Mouse (Mus musculus): ENCODE measurements at regions not wholly inside any gene's neighbourhood (a gene's known extent, or its start where the extent isn't known, plus 50 kb on each side); places are given as distances from the start of the nearest gene placed in this dataset.

GRCm38 (mm10) chr12:9133890-9134870, 104.4 kb downstream of the Ttc32 start:
- TF ChIP-seq POLR2A (IDR thresholded peaks at IDR 0.05; ENCODE audit: borderline replicate concordance, extremely low read depth, insufficient read depth, insufficient read length, poor library complexity, severe bottlenecking), result no peak
- TF ChIP-seq CTCF (IDR thresholded peaks at IDR 0.05; ENCODE audit: borderline replicate concordance, extremely low read depth, insufficient read depth, insufficient read length), result no peak
- DNase-seq (ENCODE audit: low read depth), result no peak

DNA sequence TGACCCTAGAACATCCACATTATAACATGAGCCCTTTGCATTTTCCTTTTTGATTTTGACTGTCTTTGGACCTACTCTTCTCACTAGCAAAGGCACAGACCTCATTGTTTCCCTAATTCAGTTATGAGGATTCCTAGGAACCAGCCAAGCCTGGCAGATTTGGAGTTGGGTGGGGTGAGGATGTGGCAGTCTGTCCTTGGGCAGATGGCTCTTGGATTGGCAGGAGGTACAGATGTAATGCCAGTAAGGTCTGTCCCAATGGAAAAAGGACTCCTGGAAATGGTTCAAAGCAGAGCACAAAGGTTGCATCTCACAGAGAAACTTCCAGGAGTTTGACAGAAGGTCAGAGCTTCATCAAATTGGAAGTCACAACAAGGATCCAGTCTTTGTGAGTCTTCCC, 121.2 kb downstream of the Ttc32 start:
- no peak for TF ChIP-seq POLR2A (IDR thresholded peaks at IDR 0.05; ENCODE audit: borderline replicate concordance, extremely low read depth, insufficient read depth, insufficient read length, poor library complexity, severe bottlenecking)
- TF ChIP-seq CTCF (IDR thresholded peaks at IDR 0.05; ENCODE audit: borderline replicate concordance, extremely low read depth, insufficient read depth, insufficient read length), result no peak
- DNase-seq (ENCODE audit: low read depth), result no peak

DNA sequence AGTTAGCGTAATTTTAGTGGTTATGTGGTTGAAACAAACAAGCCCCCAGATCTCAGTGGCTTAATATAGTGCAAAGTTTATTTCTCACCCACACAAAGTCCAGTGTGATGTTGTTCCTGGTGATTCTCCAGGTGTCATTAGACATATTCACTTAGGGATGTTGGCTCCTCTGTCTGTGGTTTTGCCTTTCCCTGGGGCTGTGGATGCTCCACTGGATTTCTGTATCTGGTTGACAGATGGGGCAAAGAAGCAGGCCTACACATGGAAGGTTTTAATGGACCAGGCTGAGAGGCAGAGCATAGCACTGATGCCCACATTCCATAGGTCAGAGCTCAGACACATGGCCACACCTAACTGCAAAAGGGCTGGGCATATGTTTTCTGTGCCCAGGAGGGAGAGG, 121.6 kb downstream of the Ttc32 start:
- TF ChIP-seq POLR2A (IDR thresholded peaks at IDR 0.05; ENCODE audit: borderline replicate concordance, extremely low read depth, insufficient read depth, insufficient read length, poor library complexity, severe bottlenecking) (no peak), CTCF (IDR thresholded peaks at IDR 0.05; ENCODE audit: borderline replicate concordance, extremely low read depth, insufficient read depth, insufficient read length) (no peak)
- no peak for DNase-seq (ENCODE audit: low read depth)

DNA sequence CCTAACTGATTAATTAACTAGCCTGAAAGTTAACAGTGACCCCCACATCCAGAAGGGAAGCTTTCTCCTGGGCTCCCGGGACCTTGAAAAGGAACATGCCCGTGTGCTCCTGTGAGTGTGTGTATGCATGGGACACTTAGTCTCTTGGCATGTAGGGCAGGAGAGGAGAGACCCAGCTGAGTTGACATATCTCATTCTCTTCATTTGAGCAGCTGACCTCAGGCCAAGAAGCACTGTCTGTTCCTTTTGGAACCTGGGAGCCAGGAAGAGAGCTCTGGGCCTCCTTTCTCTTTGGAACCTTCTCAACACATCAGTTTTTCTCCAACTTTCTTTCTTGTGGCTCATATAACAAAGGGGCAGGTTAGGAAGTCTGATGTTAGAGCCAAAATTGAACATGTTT, 124.7 kb downstream of the Ttc32 start:
- TF ChIP-seq POLR2A (IDR thresholded peaks at IDR 0.05; ENCODE audit: borderline replicate concordance, extremely low read depth, insufficient read depth, insufficient read length, poor library complexity, severe bottlenecking) (no peak), CTCF (IDR thresholded peaks at IDR 0.05; ENCODE audit: borderline replicate concordance, extremely low read depth, insufficient read depth, insufficient read length) (no peak)
- DNase-seq (ENCODE audit: low read depth), result no peak

DNA sequence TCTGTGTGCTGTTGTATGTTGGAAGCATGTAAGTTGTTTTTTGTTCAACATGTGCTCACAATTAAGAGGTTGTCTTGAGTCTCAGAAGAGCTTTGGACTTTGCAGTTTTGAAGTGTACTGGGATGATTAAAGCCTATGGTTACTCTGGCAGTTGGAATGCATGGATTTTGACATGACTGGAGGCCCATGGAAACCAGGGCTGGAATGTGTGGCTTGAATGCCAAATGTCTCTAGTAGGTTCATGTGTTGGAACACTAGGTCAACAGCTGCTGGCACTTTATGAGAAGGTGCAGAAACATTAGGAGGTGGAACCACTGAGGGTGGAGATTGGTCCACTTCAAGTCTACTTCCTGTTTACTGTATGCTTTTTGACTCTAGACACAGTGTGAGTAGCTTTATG, 127.0 kb downstream of the Ttc32 start:
- no peak for DNase-seq (ENCODE audit: low read depth)
- TF ChIP-seq POLR2A (IDR thresholded peaks at IDR 0.05; ENCODE audit: borderline replicate concordance, extremely low read depth, insufficient read depth, insufficient read length, poor library complexity, severe bottlenecking) (no peak), CTCF (IDR thresholded peaks at IDR 0.05; ENCODE audit: borderline replicate concordance, extremely low read depth, insufficient read depth, insufficient read length) (no peak)

- no peak for TF ChIP-seq CTCF (IDR thresholded peaks at IDR 0.05; ENCODE audit: borderline replicate concordance, extremely low read depth, insufficient read depth, insufficient read length)
- TF ChIP-seq POLR2A (IDR thresholded peaks at IDR 0.05; ENCODE audit: borderline replicate concordance, extremely low read depth, insufficient read depth, insufficient read length, poor library complexity, severe bottlenecking), result no peak
- no peak for DNase-seq (ENCODE audit: low read depth)
Observed at GRCm38 (mm10) chr12:9158751-9159150, 129.0 kb downstream of the Ttc32 start.

DNA sequence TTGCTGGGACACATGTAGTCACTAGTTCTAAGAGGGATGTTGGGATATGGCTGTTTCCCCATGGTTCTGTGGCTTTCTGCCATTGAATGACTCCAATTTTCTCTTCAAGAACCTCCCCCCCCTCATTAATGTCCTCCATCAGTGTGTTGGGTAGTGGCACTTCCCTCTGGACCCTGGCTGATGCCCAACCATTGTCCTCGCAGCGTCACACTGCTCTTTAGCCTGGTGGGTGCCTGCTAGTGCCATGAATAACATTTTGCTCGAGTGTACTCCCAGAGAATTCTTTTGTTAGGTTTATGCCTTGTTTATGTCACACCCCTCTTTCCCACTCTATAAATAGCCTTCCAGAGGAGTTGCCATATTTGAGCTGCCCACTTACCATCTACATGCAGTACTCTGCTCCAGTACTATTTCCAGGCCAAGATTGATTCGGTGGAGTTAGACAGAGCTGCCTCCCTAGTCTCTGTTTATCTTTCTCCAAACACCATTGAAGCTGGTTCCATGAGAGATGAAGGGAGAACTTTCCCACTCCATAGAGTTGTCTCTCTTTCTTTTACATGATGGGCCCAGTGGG, 135.7 kb downstream of the Ttc32 start:
- TF ChIP-seq CTCF (IDR thresholded peaks at IDR 0.05; ENCODE audit: borderline replicate concordance, extremely low read depth, insufficient read depth, insufficient read length) (no peak), POLR2A (IDR thresholded peaks at IDR 0.05; ENCODE audit: borderline replicate concordance, extremely low read depth, insufficient read depth, insufficient read length, poor library complexity, severe bottlenecking) (no peak)

DNA sequence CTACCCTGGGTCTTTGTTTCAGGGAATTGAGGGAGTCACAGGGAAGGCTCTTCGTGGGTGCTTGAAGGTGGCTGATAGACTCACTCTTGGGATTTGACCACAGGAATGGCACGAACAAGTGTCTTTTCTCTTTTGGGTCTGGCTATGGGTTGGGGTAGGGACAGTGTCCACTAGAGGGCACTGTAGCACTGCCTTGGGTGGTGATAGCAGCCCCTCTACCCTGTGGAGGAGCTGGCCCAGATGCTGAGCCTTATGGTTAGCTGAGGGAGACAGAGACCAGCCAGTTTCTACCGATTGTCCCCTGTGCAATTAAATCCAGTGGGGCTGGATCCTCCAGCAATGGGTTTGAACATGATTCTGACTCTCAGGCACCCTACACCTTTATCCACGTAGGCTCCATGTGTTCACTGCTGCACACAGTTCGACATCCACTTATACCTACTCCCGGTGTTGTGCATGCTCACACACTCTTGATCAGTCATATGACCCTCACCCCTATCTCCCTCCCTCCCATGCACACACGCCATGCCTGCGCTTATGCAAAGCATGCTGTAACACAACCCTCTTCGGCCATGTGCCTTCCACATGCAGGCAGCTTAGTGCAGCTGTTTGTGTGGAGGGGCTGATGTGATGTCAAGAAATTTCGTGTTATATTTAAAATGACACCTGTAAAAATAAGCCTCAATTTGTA, 136.6 kb downstream of the Ttc32 start:
- no peak for TF ChIP-seq POLR2A (IDR thresholded peaks at IDR 0.05; ENCODE audit: borderline replicate concordance, extremely low read depth, insufficient read depth, insufficient read length, poor library complexity, severe bottlenecking)
- TF ChIP-seq CTCF (IDR thresholded peaks at IDR 0.05; ENCODE audit: borderline replicate concordance, extremely low read depth, insufficient read depth, insufficient read length), result peak; percentile 84
- DNase-seq (ENCODE audit: low read depth), result peak; percentile 72

More for the DNA sequence above, 135.7 kb downstream of the Ttc32 start:
- DNase-seq (ENCODE audit: low read depth), result no peak

DNA sequence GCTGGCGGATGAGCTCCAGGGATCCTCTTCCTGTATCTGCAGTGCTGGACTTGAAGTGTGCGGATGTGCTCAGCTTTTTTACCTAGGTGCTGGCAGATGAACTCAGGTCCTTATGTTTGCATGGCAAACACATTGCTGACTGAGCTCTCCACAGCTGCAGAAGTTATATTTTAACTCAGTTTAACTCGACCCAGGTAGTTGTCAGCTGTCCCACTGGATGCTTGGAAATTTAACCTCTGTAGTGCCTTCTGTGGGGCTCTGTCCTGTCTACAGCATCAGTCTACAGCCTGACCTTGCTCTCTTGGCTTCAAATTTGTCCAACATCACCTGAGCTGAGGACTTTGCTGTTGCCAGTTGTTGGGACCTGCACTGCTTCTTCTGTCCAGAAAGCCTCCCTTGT, 139.2 kb downstream of the Ttc32 start:
- TF ChIP-seq CTCF (IDR thresholded peaks at IDR 0.05; ENCODE audit: borderline replicate concordance, extremely low read depth, insufficient read depth, insufficient read length), result no peak
- TF ChIP-seq POLR2A (IDR thresholded peaks at IDR 0.05; ENCODE audit: borderline replicate concordance, extremely low read depth, insufficient read depth, insufficient read length, poor library complexity, severe bottlenecking), result no peak
- no peak for DNase-seq (ENCODE audit: low read depth)

- TF ChIP-seq POLR2A (IDR thresholded peaks at IDR 0.05; ENCODE audit: borderline replicate concordance, extremely low read depth, insufficient read depth, insufficient read length, poor library complexity, severe bottlenecking) (no peak), CTCF (IDR thresholded peaks at IDR 0.05; ENCODE audit: borderline replicate concordance, extremely low read depth, insufficient read depth, insufficient read length) (no peak)
- DNase-seq (ENCODE audit: low read depth), result no peak
Observed at GRCm38 (mm10) chr12:9173680-9174079, 143.9 kb downstream of the Ttc32 start.

- peak; percentile 6 for DNase-seq (ENCODE audit: low read depth)
- TF ChIP-seq POLR2A (IDR thresholded peaks at IDR 0.05; ENCODE audit: borderline replicate concordance, extremely low read depth, insufficient read depth, insufficient read length, poor library complexity, severe bottlenecking) (no peak), CTCF (IDR thresholded peaks at IDR 0.05; ENCODE audit: borderline replicate concordance, extremely low read depth, insufficient read depth, insufficient read length) (no peak)
Observed at GRCm38 (mm10) chr12:9174327-9174726, 144.5 kb downstream of the Ttc32 start.
